Mouse (Mus musculus) small intestine, adult 2 months (tissue): ENCODE measurements around the gene Trpm3.

Source experiments
- CTCF ChIP-seq: fragments of 200-500 bp; IDR thresholded peaks from 2 replicates; pipeline ENCODE4 v1.5.1; 2012; ENCODE audit warnings: low read depth, mild to moderate bottlenecking, control low read depth, inconsistent platforms, low read length, moderate library complexity, mixed read lengths; ENCODE audit not compliant: insufficient replicate concordance, insufficient read length; ENCODE audit errors: extremely low read depth
- POLR2A ChIP-seq: fragments of 200-500 bp; IDR thresholded peaks from 2 replicates; pipeline ENCODE4 v1.6.1; 2012; ENCODE audit warnings: low read depth, mild to moderate bottlenecking, control low read depth, inconsistent platforms, low read length, moderate library complexity

GRCm38 (mm10) chr19:23036782-23037477 is 898.1 kb downstream of the Trpm3 start:
- TF ChIP-seq CTCF (no peak), POLR2A (no peak)
